Comparison of ENCODE assay signal across 8 mouse cellular contexts in genomic region chr4:41628202-41628927, GRCm38 (mm10). TPM values are rescaled to one million over a fixed set of nuclear protein-coding genes. Genes with fewer than 3 reads are reported as not detected.
A peak's percentile ranks its signal among the peaks of the same experiment; 100 is the strongest.
DNase-seq lines count a peak whose midpoint lies in the region; ATAC-seq and TF ChIP-seq lines count a peak whose summit lies in the region.

No protein-coding gene starts in this region.

- H3K4me2 ChIP-seq in forebrain, postnatal 0 days (ENCODE audit: low read depth), result no peak overlapping the region
- no peak overlapping the region for H3K4me2 ChIP-seq in neural tube, embryonic 11.5 days (ENCODE audit: low read depth)

- no peaks in the 10 kb centered on the region for H3K9me3 ChIP-seq in forebrain, postnatal 0 days (ENCODE audit: low read length)
- H3K9me3 ChIP-seq in neural tube, embryonic 11.5 days (ENCODE audit: control insufficient read depth, low read length), result no peaks in the 10 kb centered on the region

- peak; percentile 41 to 60 for DNase-seq in spleen, postnatal 36 days (ENCODE audit: low spot score in 2 of 2)
- DNase-seq in spleen, postnatal 14 days (ENCODE audit: low spot score in 2 of 2), result no peak
- DNase-seq in forebrain, postnatal 0 days, result peak; percentile 27
- peak; percentile 60 to 76 for DNase-seq in kidney, postnatal 4 days
- peak; percentile 74 for DNase-seq in neural tube, embryonic 11.5 days (ENCODE audit: low spot score)
- no peak for DNase-seq in right cerebral cortex, postnatal 10 days (ENCODE audit: low spot score in 2 of 2)
- no peak for DNase-seq in layer of hippocampus, adult 18-20 months (ENCODE audit: low spot score in 2 of 2)
- no peak for DNase-seq in layer of hippocampus, adult 9-11 months

- H3K36me3 ChIP-seq in forebrain, postnatal 0 days (ENCODE audit: insufficient read depth), result no peaks in the 10 kb centered on the region
- no peaks in the 10 kb centered on the region for H3K36me3 ChIP-seq in neural tube, embryonic 11.5 days (ENCODE audit: control insufficient read depth, insufficient read depth, low read length)

- WGBS in forebrain, postnatal 0 days, result 18% methylated on average over 8 of the region's 8 CpGs
- 5% methylated on average over 8 of the region's 8 CpGs for WGBS in neural tube, embryonic 11.5 days

- TF ChIP-seq CTCF in forebrain, postnatal 0 days (IDR thresholded peaks at IDR 0.05; ENCODE audit: low read depth), result no peak

- no peak overlapping the region for H3K27ac ChIP-seq in forebrain, postnatal 0 days (ENCODE audit: low read depth, low read length)
- H3K27ac ChIP-seq in neural tube, embryonic 11.5 days (ENCODE audit: low read depth, low read length), result peak overlapping the region; percentile 85

- ATAC-seq in forebrain, postnatal 0 days, result peak; percentile 44
- ATAC-seq in neural tube, embryonic 11.5 days (ENCODE audit: insufficient read depth, low FRiP score, low TSS enrichment), result peak; percentile 70

- H3K4me3 ChIP-seq in forebrain, postnatal 0 days (ENCODE audit: low read depth, low read length), result no peak overlapping the region
- H3K4me3 ChIP-seq in neural tube, embryonic 11.5 days (ENCODE audit: low read depth, low read length), result no peak overlapping the region

- peaks cover 15% of the 10 kb centered on the region for H3K4me1 ChIP-seq in forebrain, postnatal 0 days (ENCODE audit: insufficient read depth)
- peaks cover 42% of the 10 kb centered on the region for H3K4me1 ChIP-seq in neural tube, embryonic 11.5 days (ENCODE audit: control insufficient read depth, insufficient read depth, low read length)

- H3K27me3 ChIP-seq in forebrain, postnatal 0 days (ENCODE audit: insufficient read depth, low read length), result no peaks in the 10 kb centered on the region
- no peaks in the 10 kb centered on the region for H3K27me3 ChIP-seq in neural tube, embryonic 11.5 days (ENCODE audit: control insufficient read depth, insufficient read depth, low read length)

- H3K9ac ChIP-seq in forebrain, postnatal 0 days, result no peak overlapping the region
- peak overlapping the region; percentile 37 for H3K9ac ChIP-seq in neural tube, embryonic 11.5 days (ENCODE audit: low read length)

RNA-seq across cellular contexts. Expression of gene Enho, which starts 11.8 kb away (rescaled TPM):
- 106 and 130 TPM in 2 replicates for total RNA-seq in forebrain, postnatal 0 days (2014; rRNA removed)
- 117 and 122 TPM in 2 replicates for polyA plus RNA-seq in forebrain, postnatal 0 days (2015; fragmentation: Nextera tagmentation; extraction: Ambion mirVana)
- 36.9 and 43.3 TPM in 2 replicates for polyA plus RNA-seq in neural tube, embryonic 11.5 days (2014; fragmentation: Nextera tagmentation; extraction: Ambion mirVana)
- 10 to 100 TPM; 61.9 to 65.0 TPM for total RNA-seq in layer of hippocampus, adult 18-20 months (2021)

RNA-seq across cellular contexts. Expression of gene Dnaic1, which starts 58.8 kb away (rescaled TPM):
- 2.2 and 4.9 TPM in 2 replicates for total RNA-seq in forebrain, postnatal 0 days (2014; rRNA removed)
- 2.7 and 2.8 TPM in 2 replicates for polyA plus RNA-seq in forebrain, postnatal 0 days (2015; fragmentation: Nextera tagmentation; extraction: Ambion mirVana)
- 0.62 and 2.8 TPM in 2 replicates for polyA plus RNA-seq in neural tube, embryonic 11.5 days (2014; fragmentation: Nextera tagmentation; extraction: Ambion mirVana)
- total RNA-seq in layer of hippocampus, adult 18-20 months (2021), result 1 to 10 TPM; 7.8 to 9.0 TPM

RNA-seq across cellular contexts. Expression of gene Fam219a, which starts 59.0 kb away (rescaled TPM):
- 76.6 and 95.8 TPM in 2 replicates for total RNA-seq in forebrain, postnatal 0 days (2014; rRNA removed)
- 13.8 and 18.6 TPM in 2 replicates for polyA plus RNA-seq in forebrain, postnatal 0 days (2015; fragmentation: Nextera tagmentation; extraction: Ambion mirVana)
- polyA plus RNA-seq in neural tube, embryonic 11.5 days (2014; fragmentation: Nextera tagmentation; extraction: Ambion mirVana), result 10.2 and 11.6 TPM in 2 replicates
- total RNA-seq in layer of hippocampus, adult 18-20 months (2021), result 100 to 1,000 TPM; 159 to 163 TPM

Comparison
In these comparisons a context has a peak if more than half of its experiments do, and no peak if none do; other contexts are left out.
1. DNase-seq: peak in spleen, postnatal 36 days (2 of 2), forebrain, postnatal 0 days (single experiment), kidney, postnatal 4 days (2 of 2) and neural tube, embryonic 11.5 days (single experiment); none in spleen, postnatal 14 days (0 of 2), right cerebral cortex, postnatal 10 days (0 of 2), layer of hippocampus, adult 18-20 months (0 of 2) and layer of hippocampus, adult 9-11 months (single experiment).